Mouse (Mus musculus): ENCODE data around the gene Cdc42se1.

DNA sequence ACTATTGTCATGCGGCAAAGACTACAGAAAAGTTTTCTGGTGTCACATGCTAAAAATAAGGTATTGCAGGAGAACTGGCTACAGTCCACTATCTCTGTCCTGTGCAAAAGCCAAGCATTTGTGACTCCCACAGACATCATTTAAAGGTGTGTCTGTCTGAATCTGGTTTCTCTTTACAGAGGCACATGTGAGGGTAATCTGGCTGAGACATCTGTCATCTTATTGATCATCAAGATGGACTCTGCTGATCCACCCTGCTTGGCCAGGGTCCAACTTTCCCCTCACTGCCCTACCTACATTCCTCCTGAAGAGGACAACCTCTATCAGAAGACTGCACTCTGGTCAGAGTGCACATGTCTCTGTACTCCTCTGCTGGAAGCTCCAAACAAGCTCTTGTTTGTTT is 48.6 kb downstream of the Cdc42se1 start:
- TF ChIP-seq CTCF (IDR thresholded peaks at IDR 0.05; ENCODE audit: insufficient read depth, low read depth, low read length) (no peak), POLR2A (IDR thresholded peaks at IDR 0.05; ENCODE audit: insufficient read depth, low read depth, low read length) (no peak)
